In genomic region chr7:99988725-99989124, GRCm38 (mm10) we compare ENCODE assay signal across 8 mouse cellular contexts. TPM values are rescaled to one million over a fixed set of nuclear protein-coding genes. Genes with fewer than 3 reads are reported as not detected.
A peak's percentile ranks its signal among the peaks of the same experiment; 100 is the strongest.
DNase-seq lines count a peak whose midpoint lies in the region; ATAC-seq and TF ChIP-seq lines count a peak whose summit lies in the region.

No protein-coding gene starts in this region.

- no peak overlapping the region for H3K4me2 ChIP-seq in intestine, embryonic 15.5 days (replicated peaks)
- no peak overlapping the region for H3K4me2 ChIP-seq in neural tube, embryonic 11.5 days (ENCODE audit: low read depth)

- H3K4me1 ChIP-seq in intestine, embryonic 15.5 days (replicated peaks), result no peaks in the 10 kb centered on the region
- no peaks in the 10 kb centered on the region for H3K4me1 ChIP-seq in liver, adult 2 months (ENCODE audit: control insufficient read depth, insufficient read depth, low read length)
- no peaks in the 10 kb centered on the region for H3K4me1 ChIP-seq in neural tube, embryonic 11.5 days (ENCODE audit: control insufficient read depth, insufficient read depth, low read length)

- H3K9me3 ChIP-seq in intestine, embryonic 15.5 days, result no peaks in the 10 kb centered on the region
- no peaks in the 10 kb centered on the region for H3K9me3 ChIP-seq in neural tube, embryonic 11.5 days (ENCODE audit: control insufficient read depth, low read length)

- H3K36me3 ChIP-seq in intestine, embryonic 15.5 days, result no peaks in the 10 kb centered on the region
- no peaks in the 10 kb centered on the region for H3K36me3 ChIP-seq in liver, adult 2 months (ENCODE audit: control insufficient read depth, insufficient read depth, low read length)
- H3K36me3 ChIP-seq in neural tube, embryonic 11.5 days (ENCODE audit: control insufficient read depth, insufficient read depth, low read length), result no peaks in the 10 kb centered on the region

- peak; percentile 93 for TF ChIP-seq CTCF in liver, adult 2 months (IDR thresholded peaks at IDR 0.05; ENCODE audit: low read depth, low read length)

- WGBS in intestine, embryonic 15.5 days, result 1% methylated on average over 4 of the region's 4 CpGs
- WGBS in liver, adult 2 months, result 2% methylated on average over 4 of the region's 4 CpGs
- 6% methylated on average over 4 of the region's 4 CpGs for WGBS in neural tube, embryonic 11.5 days

- no peak for TF ChIP-seq POLR2A in liver, adult 2 months (IDR thresholded peaks at IDR 0.05; ENCODE audit: extremely low read depth, insufficient read depth, low read length)

- DNase-seq in 3T3-L1 (ENCODE audit: low read depth, low spot score) (peak; percentile 79), NIH3T3 (ENCODE audit: low read depth) (peak; percentile 83)
- peak; percentile 70 for DNase-seq in cerebellum, adult 9-11 months
- DNase-seq in liver, adult 2 months (ENCODE audit: extremely low read depth, low read depth, low spot score), result no peak
- DNase-seq in neural tube, embryonic 11.5 days (ENCODE audit: low spot score), result peak; percentile 77
- peak; percentile 80 for DNase-seq in testis, postnatal 10 days (ENCODE audit: low spot score)

- H3K9ac ChIP-seq in intestine, embryonic 15.5 days, result no peak overlapping the region
- H3K9ac ChIP-seq in liver, adult 2 months (ENCODE audit: low read depth, low read length), result no peak overlapping the region
- H3K9ac ChIP-seq in neural tube, embryonic 11.5 days (ENCODE audit: low read length), result no peak overlapping the region

- H3K4me3 ChIP-seq in intestine, embryonic 15.5 days (replicated peaks), result no peak overlapping the region
- H3K4me3 ChIP-seq in liver, adult 2 months (ENCODE audit: insufficient read depth, low read depth, low read length), result no peak overlapping the region
- H3K4me3 ChIP-seq in neural tube, embryonic 11.5 days (ENCODE audit: low read depth, low read length), result no peak overlapping the region

- H3K79me2 ChIP-seq in liver, adult 2 months (ENCODE audit: control insufficient read depth, insufficient read depth, low read length), result no peaks in the 10 kb centered on the region

- no peaks in the 10 kb centered on the region for H3K27me3 ChIP-seq in intestine, embryonic 15.5 days (replicated peaks)
- H3K27me3 ChIP-seq in liver, adult 2 months (ENCODE audit: control insufficient read depth, insufficient read depth, low read length), result no peaks in the 10 kb centered on the region
- H3K27me3 ChIP-seq in neural tube, embryonic 11.5 days (ENCODE audit: control insufficient read depth, insufficient read depth, low read length), result no peaks in the 10 kb centered on the region

- ATAC-seq in frontal cortex, adult (ENCODE audit: low TSS enrichment), result peak; percentile 83
- ATAC-seq in intestine, embryonic 15.5 days, result peak; percentile 63; the same call in 1 of the 2 replicates
- ATAC-seq in neural tube, embryonic 11.5 days (ENCODE audit: insufficient read depth, low FRiP score, low TSS enrichment), result no peak

- no peak overlapping the region for H3K27ac ChIP-seq in intestine, embryonic 15.5 days
- no peak overlapping the region for H3K27ac ChIP-seq in liver, adult 2 months (replicated peaks; ENCODE audit: insufficient read depth, low read depth, low read length)
- no peak overlapping the region for H3K27ac ChIP-seq in neural tube, embryonic 11.5 days (ENCODE audit: low read depth, low read length)

RNA-seq across cellular contexts. Expression of gene Rnf169, which starts 8.5 kb away (rescaled TPM):
- polyA plus RNA-seq in intestine, embryonic 15.5 days (2015; fragmentation: Nextera tagmentation; extraction: Ambion mirVana), result 3.5 and 3.9 TPM in 2 replicates
- total RNA-seq in liver, adult 2 months (2014; rRNA removed), result 27.6 and 31.5 TPM in 2 replicates
- 5.6 and 6.5 TPM in 2 replicates for polyA plus RNA-seq in liver, adult 2 months (2012; rRNA removed)
- polyA plus RNA-seq in neural tube, embryonic 11.5 days (2014; fragmentation: Nextera tagmentation; extraction: Ambion mirVana), result 7.0 and 7.8 TPM in 2 replicates

RNA-seq across cellular contexts. Expression of gene Chrdl2, which starts 17.2 kb away (rescaled TPM):
- polyA plus RNA-seq in intestine, embryonic 15.5 days (2015; fragmentation: Nextera tagmentation; extraction: Ambion mirVana), result 0.69 and 0.72 TPM in 2 replicates
- not detected in 2 replicates for total RNA-seq in liver, adult 2 months (2014; rRNA removed)
- 0.05 TPM in 1 of 2 replicates, not detected in the other for polyA plus RNA-seq in liver, adult 2 months (2012; rRNA removed)
- polyA plus RNA-seq in neural tube, embryonic 11.5 days (2014; fragmentation: Nextera tagmentation; extraction: Ambion mirVana), result 0.20 and 0.69 TPM in 2 replicates
